Mouse (Mus musculus) kidney, embryonic 16.5 days (tissue): ENCODE data around the gene Ttyh3. TPM values are rescaled to one million over a fixed set of nuclear protein-coding genes. Genes with fewer than 3 reads are reported as not detected.
"Not testable (repeated sequence)": the region's sequence is repeated elsewhere in the genome, so short reads cannot be mapped to it uniquely, and the experiment has no call there.

ENCODE experiments used
- ATAC-seq: fragments of 200-750 bp; cut with Nextera tagmentation; 2 replicates; pipeline ENCODE4 v1.8.0; 2017; ENCODE audit warnings: moderate TSS enrichment; ENCODE audit not compliant: low FRiP score, low TSS enrichment
- H3K27ac ChIP-seq: fragments of 300-500 bp; sonication (generic); 2 replicates; pipeline ENCODE4 v1.5.1; 2014; ENCODE audit warnings: low read length
- H3K27me3 ChIP-seq: fragments of 300-500 bp; sonication (generic); 2 replicates; pipeline ENCODE4 v1.6.1; 2014; ENCODE audit warnings: low read length, control low read depth, mixed read lengths; ENCODE audit not compliant: insufficient read depth
- H3K36me3 ChIP-seq: fragments of 300-500 bp; sonication (generic); 2 replicates; pipeline ENCODE4 v1.6.1; 2014; ENCODE audit warnings: low read length, control low read depth, mixed read lengths; ENCODE audit not compliant: insufficient read depth
- H3K4me1 ChIP-seq: fragments of 300-500 bp; sonication (generic); 2 replicates; pipeline ENCODE4 v1.6.1; 2014; ENCODE audit warnings: low read length, control low read depth, mixed read lengths; ENCODE audit not compliant: insufficient read depth
- H3K4me2 ChIP-seq: fragments of 300-500 bp; sonication (generic); replicated peaks from 2 replicates; pipeline ENCODE4 v1.6.1; 2014; ENCODE audit warnings: low read depth, low read length
- H3K4me3 ChIP-seq: fragments of 300-500 bp; sonication (generic); 2 replicates; pipeline ENCODE4 v1.5.1; 2014; ENCODE audit warnings: mild to moderate bottlenecking, low read length
- H3K9ac ChIP-seq: fragments of 300-500 bp; sonication (generic); replicated peaks from 2 replicates; pipeline ENCODE4 v1.6.1; 2014; ENCODE audit warnings: low read length
- H3K9me3 ChIP-seq: fragments of 300-500 bp; sonication (generic); 2 replicates; pipeline ENCODE4 v1.6.1; 2016; ENCODE audit warnings: low read length, control low read depth
- WGBS: fragments of 180-500 bp; shearing (Covaris S2); extraction: QIAGEN DNeasy Blood & Tissue Kit; methylation state at CpG from one replicate; pipeline ENCODE4 v1.1.7; 2014; 5-methylcytosine and 5-hydroxymethylcytosine counted together
- polyA plus RNA-seq: library from polyadenylated mRNA; unstranded; fragments of >200 nt; fragmentation: Nextera tagmentation; extraction: Ambion mirVana; gene quantifications from 2 replicates; pipeline ENCODE4 v1.2.1, GENCODE M21; 2015

Gene Ttyh3
- polyA plus RNA-seq, 1 experiment from 2014 or later, result 28.4 TPM

DNA sequence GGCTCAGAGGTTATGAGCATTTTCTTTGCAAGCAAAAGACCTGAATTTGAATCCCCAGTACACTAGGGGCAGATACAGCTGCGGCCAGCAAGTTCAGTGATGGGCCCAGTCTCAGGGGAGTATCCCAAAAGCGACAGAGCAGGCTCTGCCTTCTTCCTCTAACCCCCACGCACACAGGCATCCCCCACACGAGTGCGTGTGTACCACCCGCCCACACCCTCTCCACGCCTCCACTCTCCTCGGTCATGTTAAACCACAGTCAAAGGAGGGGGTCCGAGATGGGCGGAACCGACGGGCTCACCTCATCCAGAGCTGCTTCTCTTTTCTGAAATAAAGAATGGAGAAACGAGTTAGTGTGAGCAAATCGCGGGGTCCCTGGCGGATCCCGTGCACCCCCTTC is 25.2 kb upstream of the Ttyh3 start:
- H3K4me3 ChIP-seq, result no peak overlapping the region
- H3K27me3 ChIP-seq, result no peaks in the 10 kb centered on the region
- peaks cover 4% of the 10 kb centered on the region for H3K9me3 ChIP-seq
- WGBS, result 70% methylated on average over 17 of the region's 17 CpGs
- H3K36me3 ChIP-seq, result peaks cover 57% of the 10 kb centered on the region
- H3K4me2 ChIP-seq, result no peak overlapping the region
- ATAC-seq, result no peak
- no peak overlapping the region for H3K9ac ChIP-seq
- H3K27ac ChIP-seq, result no peak overlapping the region
- no peaks in the 10 kb centered on the region for H3K4me1 ChIP-seq

DNA sequence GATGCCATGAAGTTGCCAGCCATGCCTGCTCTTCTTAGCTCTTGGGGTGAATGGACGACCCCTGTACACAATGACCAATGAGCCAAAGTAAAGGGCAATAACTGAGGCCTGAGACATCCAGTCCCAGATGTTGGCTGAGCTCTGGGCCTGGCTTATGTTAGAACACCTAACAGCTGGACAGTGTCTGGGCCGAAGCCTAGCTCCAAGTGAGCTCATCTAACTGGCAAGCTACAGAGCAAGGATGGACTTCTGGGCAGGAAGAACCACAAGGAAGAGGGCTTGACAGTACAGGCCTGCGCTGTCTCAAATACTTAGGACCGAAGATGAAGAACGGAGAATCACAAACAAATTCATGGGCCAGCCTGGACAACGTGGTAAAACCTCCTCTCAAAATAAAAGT is 23.8 kb upstream of the Ttyh3 start:
- H3K27ac ChIP-seq, result not testable (repeated sequence)

DNA sequence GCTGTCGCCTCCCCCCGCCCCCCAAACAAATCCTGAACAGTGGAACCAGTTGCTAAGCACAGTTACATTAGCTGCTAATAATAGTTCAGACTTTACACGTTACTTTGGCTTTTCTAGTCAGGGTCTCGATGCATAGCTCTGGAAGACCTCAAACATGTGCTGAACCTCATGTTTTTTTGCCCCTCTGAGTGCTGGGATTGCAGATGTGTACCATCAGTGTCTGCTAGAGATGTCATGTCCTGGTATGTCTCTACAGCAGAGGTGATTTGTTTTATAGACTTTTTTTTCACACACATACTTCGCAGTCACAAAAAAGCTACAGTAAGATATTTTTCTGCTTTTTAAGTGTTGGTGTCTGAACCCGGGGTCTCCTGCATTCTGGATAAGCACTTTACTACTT is 23.3 kb upstream of the Ttyh3 start:
- no peak for ATAC-seq

More for the DNA sequence above, 23.8 kb upstream of the Ttyh3 start:
- not testable (repeated sequence) for H3K27me3 ChIP-seq, H3K4me2 ChIP-seq, H3K9me3 ChIP-seq, H3K9ac ChIP-seq, ATAC-seq, H3K4me3 ChIP-seq, H3K4me1 ChIP-seq
- H3K36me3 ChIP-seq, result peaks cover 54% of the 10 kb centered on the region
- WGBS, result 85% methylated on average over 6 of the region's 6 CpGs

DNA sequence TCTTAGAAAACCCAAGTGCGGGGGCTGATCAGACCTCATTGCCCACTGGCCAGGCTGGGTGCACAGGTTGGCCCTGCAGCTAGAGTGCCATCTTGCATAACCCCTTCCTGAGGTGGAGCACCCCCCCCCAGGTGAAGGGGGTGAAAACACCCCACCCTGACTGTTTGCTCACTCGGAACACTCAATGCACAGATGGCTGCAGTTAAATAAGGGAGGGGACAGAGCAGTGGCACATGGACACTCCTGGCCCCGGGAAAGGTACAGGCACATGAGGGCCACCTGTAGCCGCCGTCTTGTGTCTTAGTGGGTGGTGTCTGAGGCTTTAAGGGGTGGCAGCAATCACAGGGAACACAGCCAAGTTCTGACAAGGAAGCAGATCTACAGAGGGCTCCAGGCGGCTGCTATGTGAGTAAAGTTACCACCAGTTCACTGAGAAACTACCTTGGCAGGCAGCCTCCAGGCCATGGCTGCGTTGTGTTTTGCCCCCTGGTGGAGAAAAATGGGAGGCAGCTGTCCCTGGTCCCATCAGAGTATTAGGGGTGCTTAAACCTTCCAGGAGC is 14.9 kb upstream of the Ttyh3 start:
- peak; percentile 40; the same call in 1 of the 2 replicates for ATAC-seq
- 45% methylated on average over 7 of the region's 7 CpGs for WGBS
- H3K4me2 ChIP-seq, result no peak overlapping the region

More for the DNA sequence above, 23.3 kb upstream of the Ttyh3 start:
- H3K9me3 ChIP-seq, result peaks cover 10% of the 10 kb centered on the region
- no peak overlapping the region for H3K4me3 ChIP-seq
- no peaks in the 10 kb centered on the region for H3K27me3 ChIP-seq
- no peaks in the 10 kb centered on the region for H3K4me1 ChIP-seq
- no peak overlapping the region for H3K27ac ChIP-seq
- no peak overlapping the region for H3K4me2 ChIP-seq
- H3K36me3 ChIP-seq, result peaks cover 49% of the 10 kb centered on the region
- H3K9ac ChIP-seq, result no peak overlapping the region
- 80% methylated on average over 6 of the region's 6 CpGs for WGBS

DNA sequence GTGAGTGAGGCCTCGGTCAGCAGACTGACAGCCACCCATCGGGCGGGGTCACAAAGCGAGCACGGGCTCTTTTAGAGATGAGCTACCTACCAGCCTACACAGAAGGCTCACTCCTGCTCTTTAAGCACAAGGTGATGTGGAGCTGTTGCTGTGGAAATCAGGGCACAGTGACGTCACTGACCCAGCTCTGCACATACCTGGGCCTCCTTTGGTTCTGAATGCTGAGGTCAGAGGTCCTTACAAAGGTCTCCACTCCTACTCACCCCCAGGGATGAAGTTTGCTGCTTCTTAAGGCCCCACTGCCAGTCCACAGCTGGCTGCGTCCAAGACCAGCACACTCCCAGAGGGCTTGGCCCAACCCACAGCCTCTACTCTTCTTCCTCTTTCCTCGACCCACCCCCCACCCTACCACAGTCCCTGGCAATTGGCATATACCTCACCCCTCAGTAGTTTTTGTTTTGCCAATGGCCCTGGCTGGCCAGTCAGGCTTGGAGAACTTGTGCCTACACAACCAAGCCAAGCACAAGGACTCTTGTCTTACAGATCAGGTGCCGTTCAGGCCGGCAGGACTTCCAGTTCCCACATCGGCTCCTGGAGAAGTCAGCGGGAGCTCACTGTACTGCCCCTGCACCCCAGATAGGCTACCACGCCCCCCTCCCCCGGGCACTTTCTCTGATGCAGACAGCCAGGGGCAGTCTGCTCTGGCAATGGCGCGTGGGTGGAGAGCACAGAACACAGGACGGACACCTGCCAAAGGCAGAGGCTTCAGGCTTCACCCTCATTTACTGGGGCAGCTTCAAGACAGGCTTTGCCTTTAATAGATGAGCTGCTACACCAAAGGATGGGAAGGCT is 14.1 kb upstream of the Ttyh3 start:
- peak; percentile 47; the same call in 1 of the 2 replicates for ATAC-seq
- no peaks in the 10 kb centered on the region for H3K9me3 ChIP-seq
- 63% methylated on average over 17 of the region's 17 CpGs for WGBS
- H3K9ac ChIP-seq, result 0 out of 2 replicates have a peak overlapping the region, but pooled peaks have one; percentile 1
- H3K36me3 ChIP-seq, result peaks cover 6% of the 10 kb centered on the region; the same call in 1 of the 2 replicates
- no peaks in the 10 kb centered on the region for H3K27me3 ChIP-seq
- peaks cover 20% of the 10 kb centered on the region for H3K4me1 ChIP-seq
- no peak overlapping the region for H3K27ac ChIP-seq
- H3K4me3 ChIP-seq, result no peak overlapping the region
- no peak overlapping the region for H3K4me2 ChIP-seq

More for the DNA sequence above, 14.9 kb upstream of the Ttyh3 start:
- Histone ChIP-seq H3K9ac (no peak overlapping the region), H3K4me1 (peaks cover 20% of the 10 kb centered on the region), H3K9me3 (peaks cover 2% of the 10 kb centered on the region), H3K36me3 (peaks cover 12% of the 10 kb centered on the region), H3K27me3 (no peaks in the 10 kb centered on the region), H3K27ac (no peak overlapping the region), H3K4me3 (no peak overlapping the region)

DNA sequence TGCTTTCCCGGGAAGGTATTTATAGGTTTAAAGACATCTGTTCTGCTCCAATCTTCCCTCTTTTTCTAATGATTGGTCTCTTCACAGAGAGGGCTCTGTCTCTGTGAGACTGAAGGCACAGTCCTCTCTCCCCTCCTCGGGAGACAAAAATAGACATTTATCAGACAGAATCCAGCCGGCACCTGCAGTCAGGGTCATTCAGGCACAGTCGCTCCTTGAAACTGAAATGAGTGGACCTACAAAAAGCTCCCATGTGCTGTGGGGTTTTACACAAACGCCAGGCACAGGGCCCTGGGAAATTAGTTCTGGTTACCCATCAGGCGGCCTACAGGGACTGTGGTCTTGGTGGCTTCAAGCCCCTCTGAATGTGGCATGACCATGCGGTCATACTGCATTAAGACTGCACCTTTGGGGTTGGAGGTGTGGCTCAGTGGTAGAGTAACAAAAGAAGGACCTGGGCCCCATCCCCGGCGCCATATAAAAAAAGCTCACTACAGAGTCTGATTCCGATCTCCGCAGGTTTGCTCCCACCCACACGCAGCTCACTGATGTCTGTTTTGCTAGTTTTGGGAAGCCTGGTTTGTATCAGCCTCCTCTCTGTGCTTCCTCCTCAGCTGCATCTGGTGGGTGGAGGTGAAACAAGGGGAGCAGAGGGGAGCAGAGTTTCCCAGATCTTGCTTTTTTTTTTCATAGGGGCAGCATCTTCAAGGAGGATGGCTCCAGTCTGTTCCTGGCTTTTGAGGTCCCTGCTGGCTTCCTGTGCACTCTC is 13.2 kb upstream of the Ttyh3 start:
- H3K27ac ChIP-seq, result no peak overlapping the region

DNA sequence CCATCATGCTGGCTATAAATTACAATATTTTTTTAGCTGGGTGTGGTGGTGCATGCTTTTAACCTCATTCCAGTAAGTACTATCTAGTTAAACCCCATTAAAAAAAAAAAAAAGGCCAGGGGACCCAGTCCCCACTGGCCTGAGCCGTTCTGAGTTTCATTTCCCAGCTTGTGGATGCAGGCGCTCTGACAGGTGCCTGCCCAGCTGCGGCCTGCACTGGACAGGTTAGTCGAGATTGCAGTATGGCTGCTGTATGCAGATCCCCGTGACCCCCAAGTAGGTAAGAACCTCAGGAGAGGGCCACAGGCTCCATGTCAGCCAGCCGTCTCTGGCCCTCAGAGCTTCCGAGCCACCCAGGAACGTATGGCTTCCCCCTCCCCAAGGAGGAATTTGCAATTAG is 12.6 kb upstream of the Ttyh3 start:
- Histone ChIP-seq H3K4me3 (no peak overlapping the region), H3K27ac (no peak overlapping the region), H3K9me3 (no peaks in the 10 kb centered on the region), H3K27me3 (no peaks in the 10 kb centered on the region), H3K4me2 (no peak overlapping the region), H3K36me3 (peaks cover 6% of the 10 kb centered on the region; the same call in 1 of the 2 replicates), H3K4me1 (peaks cover 20% of the 10 kb centered on the region), H3K9ac (no peak overlapping the region)
- no peak for ATAC-seq
- WGBS, result 52% methylated on average over 8 of the region's 8 CpGs

More for the DNA sequence above, 13.2 kb upstream of the Ttyh3 start:
- Histone ChIP-seq H3K36me3 (peaks cover 6% of the 10 kb centered on the region; the same call in 1 of the 2 replicates), H3K4me1 (peaks cover 20% of the 10 kb centered on the region), H3K9me3 (no peaks in the 10 kb centered on the region), H3K9ac (no peak overlapping the region), H3K4me3 (no peak overlapping the region), H3K27me3 (no peaks in the 10 kb centered on the region), H3K4me2 (no peak overlapping the region)
- ATAC-seq, result no peak
- 66% methylated on average over 12 of the region's 12 CpGs for WGBS

DNA sequence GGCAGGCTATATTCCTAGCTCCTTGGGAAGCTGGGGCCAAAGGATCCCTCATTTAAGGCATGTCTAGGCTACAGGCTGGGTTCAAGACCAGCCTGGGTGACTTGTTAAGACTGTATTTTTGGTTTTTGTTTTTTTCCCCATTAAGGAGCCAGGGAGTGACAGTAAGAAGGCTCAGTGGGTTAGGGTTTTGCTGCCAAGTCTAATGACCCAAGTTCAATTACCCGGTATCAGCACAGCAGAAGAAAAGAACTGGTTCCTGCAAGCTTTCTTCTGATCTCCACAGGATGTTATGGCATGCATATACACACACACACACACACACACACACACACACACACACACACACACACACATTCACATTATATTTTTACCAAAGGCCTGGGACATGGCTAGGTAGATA is 11.6 kb upstream of the Ttyh3 start:
- 37% methylated on average over 1 of the region's 1 CpGs for WGBS
- ATAC-seq, result no peak

DNA sequence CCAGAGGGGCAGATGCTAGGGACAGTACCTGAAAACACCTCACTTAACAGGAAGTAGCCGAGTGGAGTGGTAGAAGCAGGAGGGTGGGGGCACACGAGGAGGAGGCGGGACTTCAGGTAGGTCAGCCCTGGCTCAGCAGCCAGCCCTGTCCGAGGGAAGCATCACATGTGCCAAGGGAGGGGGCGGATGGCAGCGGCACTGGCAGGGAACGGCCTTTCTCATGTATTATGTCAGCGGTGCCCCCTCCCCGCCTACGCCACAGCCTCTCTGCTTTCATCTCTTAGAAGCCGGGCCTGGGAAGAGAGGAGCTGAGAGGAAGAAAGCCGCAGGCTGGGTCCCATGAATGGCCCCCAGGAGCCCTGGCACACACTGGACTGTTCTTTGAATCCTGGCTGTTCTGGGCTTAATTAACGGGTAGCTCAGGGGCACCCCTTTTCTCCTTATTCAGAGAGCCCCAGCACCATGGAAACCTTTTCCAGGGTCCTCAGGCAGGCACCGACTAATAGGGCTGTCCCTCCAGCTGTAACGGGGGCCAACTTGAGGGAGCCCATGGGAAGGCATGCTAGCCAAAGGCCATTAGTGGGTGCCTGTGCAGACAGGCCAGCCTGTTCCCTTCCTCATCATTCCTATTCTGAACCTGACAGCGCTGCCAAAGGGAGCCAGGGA is 10.9 kb upstream of the Ttyh3 start:
- ATAC-seq, result no peak
- H3K9ac ChIP-seq, result 0 out of 2 replicates have a peak overlapping the region, but pooled peaks have one; percentile 2
- no peaks in the 10 kb centered on the region for H3K9me3 ChIP-seq
- no peak overlapping the region for H3K4me2 ChIP-seq
- no peak overlapping the region for H3K27ac ChIP-seq
- H3K36me3 ChIP-seq, result no peaks in the 10 kb centered on the region
- 42% methylated on average over 16 of the region's 16 CpGs for WGBS
- no peak overlapping the region for H3K4me3 ChIP-seq
- peaks cover 20% of the 10 kb centered on the region for H3K4me1 ChIP-seq
- H3K27me3 ChIP-seq, result no peaks in the 10 kb centered on the region

More for the DNA sequence above, 11.6 kb upstream of the Ttyh3 start:
- Histone ChIP-seq H3K4me3 (no peak overlapping the region), H3K9me3 (no peaks in the 10 kb centered on the region), H3K36me3 (peaks cover under 1% of the 10 kb centered on the region; the same call in 1 of the 2 replicates), H3K4me2 (no peak overlapping the region), H3K4me1 (peaks cover 20% of the 10 kb centered on the region), H3K9ac (no peak overlapping the region), H3K27ac (no peak overlapping the region), H3K27me3 (no peaks in the 10 kb centered on the region)
